Mouse (Mus musculus): ENCODE measurements around the gene Fzd10.

Fzd10 gene

DNA sequence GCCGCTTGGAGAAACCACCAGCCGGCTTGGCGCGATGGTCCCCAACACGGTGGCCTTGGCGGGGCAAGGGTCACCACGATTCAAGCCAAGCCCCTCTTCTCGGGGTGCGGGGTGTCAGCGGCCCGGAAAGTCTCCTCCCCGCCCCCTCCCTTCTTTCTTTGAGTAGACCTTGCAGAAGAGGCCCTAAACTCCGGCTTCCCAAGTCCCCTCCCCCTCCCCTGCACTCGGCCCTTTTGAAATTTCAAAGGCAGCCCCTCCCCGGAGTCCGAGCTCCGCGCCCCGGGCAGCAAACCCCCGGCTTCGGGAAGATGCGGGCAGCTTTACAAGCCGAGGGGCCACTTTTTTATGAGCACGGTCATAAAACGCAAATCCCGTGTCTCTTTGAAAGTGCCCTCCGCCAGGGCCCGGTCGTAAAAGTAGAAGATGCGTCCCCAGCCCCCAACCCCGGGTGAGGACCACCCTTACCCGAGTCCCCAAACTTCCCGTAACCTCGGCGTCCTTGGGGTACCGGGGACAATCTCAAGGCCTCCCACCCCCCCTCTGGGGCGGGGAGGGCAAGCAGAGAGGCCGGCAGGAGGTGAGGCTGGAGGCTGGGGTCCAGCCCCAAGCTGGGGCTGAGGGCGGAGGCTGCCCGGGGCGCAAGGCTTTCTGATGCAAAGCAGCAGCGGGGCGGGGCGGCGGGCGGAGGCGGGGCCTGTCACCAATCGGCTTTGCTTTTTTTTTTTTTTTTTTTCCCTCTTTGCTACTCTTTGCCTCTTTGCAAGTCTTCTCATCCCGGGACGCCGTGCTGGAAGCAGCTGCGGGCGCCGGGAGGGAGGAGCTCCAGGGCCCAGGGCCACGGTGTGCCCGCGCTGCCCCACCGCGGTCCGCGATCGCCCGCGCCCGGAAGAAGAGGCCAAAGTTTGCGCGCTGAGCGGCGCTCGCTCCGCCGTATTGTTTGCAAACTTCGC is at the start of gene Fzd10:
Gene Fzd10, plus strand, starts transcription at position 773 of the 950 bp plus-strand sequence.
- peak; percentile 27 for DNase-seq

DNA sequence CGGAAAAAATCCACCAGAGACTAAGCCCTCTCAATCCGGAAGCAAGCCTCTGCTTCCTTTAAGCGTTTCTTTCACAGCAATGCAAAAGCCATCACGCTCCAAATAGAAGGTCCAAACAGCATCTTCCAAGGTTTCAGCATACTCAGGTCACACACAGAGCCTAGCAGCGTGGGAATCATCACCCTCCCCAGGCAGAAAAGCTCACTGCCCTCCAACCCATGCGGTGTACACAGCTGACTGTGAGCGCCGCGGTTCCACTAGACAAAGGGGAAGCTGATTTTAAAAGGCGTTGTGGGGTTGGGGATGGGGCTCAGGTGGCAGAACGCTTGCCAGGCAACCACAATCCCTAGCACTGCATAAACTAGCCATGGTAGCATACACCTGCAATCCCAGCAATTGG is 49.2 kb upstream of the Fzd10 start:
- DNase-seq = no peak

DNA sequence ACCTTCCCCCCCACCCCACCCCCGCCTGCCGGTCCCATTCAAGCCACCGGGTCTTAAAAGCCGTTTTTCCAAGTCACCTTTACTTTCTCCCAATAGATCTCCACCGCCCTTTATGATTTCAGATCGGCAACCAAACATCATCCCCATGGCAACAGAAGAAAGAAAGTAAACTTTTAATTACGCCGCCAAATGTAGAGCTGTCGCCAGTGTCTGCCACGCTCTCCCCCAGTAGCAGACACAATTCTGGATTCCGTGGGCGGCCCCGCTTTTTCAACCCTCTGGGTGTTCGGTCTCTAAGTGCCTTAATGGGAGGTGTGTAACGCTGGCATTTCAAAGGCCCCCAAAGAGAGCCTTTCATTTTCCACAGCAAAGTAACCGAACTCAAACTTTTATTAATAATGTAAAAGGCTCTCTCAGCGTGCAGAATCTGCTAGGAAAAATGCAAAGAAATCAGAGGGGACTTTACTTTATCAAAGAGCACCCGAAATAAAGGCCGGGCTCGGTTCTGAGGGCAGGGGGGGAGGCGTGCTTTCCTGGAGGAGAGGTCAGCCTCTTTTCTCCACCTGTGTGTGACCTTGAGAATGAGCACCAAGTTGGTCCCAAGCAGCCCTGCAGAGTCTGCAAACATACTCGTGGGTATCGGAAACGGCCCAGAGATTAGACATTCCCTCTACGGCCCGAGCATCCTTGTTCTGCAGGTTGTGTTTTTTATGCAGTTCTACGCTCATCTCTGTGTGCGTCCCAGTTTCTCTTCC is 48.3 kb upstream of the Fzd10 start:
- DNase-seq = peak; percentile 39

DNA sequence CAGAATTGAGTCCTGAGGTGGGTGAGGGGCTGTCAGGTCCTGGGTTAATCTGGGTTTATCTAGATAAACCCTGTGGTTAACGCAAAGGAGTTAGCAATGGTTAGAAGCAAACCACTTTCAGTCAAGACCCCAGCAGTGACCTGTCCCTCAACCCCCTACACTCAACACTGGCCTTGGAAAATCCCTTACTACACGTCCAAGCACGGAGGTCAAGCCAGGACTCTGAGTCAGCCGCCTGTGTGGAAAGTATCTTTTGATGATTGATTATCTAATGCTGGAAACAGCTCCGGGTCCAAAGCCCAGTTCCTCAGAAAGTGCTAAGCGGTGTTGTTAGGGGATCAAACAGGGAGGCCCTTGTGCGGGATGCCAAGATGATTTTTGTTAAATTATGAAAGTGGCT is 42.5 kb upstream of the Fzd10 start:
- no peak for DNase-seq

DNA sequence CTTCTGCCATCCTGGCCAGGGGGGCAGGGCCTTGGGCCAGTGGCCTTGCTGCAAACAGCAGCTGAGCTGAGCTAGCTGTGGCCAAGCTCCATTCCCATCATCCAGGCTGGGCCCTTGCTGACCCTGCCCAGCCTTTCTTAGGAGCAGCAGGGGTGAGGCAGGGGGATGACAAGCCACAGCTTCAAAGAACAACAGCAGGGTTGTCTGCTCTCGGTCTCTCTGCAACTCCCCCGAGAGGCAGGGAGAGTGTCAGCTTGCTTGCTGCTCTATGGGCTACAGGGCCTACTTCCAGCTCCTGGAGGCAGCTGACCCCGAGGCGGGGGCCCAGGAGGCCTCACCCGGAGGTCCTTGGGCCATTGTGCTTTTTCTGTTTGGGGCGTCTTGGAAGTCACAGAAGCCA is 33.3 kb upstream of the Fzd10 start:
- DNase-seq = no peak

DNA sequence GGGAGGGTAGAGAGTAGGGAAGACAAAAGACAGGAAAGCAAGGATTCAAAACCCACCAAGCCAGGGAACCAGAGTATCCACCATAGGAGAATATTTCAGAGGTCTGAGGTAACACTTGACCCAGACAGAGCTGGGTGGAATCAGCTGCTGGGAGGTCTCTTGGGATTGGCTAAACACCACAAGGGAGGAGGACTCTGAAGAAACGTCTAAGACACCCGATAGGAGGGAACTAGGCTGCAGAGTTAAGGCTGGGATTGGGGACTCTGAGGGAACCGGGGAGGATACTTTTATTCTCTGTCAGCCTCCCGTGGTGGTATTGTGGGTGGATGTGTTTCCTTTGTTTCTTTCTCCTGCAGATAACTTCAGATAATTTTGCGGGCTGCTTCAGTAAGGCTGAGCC is 31.7 kb upstream of the Fzd10 start:
- no peak for DNase-seq

DNA sequence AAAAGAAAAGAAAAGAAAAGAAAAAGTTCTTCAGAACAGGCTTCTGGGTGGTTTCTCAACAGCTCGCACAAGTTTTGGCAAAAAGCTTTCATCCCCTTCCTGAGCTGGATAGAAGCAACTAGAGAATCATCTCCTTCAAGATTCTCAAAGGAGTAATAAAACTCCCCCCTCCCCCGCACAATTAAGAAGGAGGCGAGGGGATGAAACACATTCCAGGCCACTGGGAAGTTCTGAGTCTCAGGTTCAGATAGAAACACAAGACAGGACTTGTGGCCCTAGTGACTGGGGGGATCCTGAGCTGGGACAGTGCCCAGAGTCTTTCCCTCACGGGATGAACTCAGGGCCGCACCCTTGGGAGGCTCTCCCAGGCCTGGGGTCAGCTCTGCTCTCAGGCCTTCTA is 30.6 kb upstream of the Fzd10 start:
- no peak for DNase-seq

DNA sequence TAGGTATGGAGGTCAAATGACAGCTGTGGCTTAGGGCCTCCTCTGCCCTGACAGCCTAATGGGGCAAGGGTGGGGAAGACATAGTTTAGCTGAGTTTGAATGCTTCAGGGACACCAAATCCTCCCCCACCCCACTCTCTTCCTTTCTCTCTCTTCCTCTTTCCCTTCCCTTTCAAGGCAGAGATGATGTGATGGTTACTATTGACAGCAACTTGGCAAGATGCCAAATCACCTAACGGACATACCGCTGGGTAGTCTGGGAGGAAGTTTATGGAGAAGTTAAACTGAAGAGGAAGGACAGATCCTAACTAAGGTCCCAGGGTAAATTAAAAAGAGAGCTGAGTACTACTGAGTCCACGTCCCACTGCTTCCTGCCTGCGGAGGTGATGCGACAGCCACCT is 29.8 kb upstream of the Fzd10 start:
- no peak for DNase-seq

DNA sequence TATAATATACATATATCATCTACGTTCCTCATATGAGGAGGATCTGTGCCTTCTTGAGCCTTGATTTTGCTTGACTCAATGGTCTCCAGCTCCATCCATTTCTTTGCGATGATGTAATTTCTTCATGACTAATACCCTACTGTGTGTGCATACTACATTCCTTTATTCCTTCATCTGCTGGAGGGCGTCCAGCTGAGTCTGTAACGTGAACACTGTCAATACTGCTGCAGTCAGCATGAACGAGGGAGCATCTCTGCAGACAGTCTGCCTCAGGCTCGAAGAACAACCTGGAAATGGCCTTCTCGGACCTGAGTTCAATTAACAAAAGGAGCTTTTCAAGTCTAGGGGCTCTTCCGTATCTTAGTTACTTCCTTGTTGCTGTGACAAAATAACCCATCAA is 28.9 kb upstream of the Fzd10 start:
- no peak for DNase-seq

DNA sequence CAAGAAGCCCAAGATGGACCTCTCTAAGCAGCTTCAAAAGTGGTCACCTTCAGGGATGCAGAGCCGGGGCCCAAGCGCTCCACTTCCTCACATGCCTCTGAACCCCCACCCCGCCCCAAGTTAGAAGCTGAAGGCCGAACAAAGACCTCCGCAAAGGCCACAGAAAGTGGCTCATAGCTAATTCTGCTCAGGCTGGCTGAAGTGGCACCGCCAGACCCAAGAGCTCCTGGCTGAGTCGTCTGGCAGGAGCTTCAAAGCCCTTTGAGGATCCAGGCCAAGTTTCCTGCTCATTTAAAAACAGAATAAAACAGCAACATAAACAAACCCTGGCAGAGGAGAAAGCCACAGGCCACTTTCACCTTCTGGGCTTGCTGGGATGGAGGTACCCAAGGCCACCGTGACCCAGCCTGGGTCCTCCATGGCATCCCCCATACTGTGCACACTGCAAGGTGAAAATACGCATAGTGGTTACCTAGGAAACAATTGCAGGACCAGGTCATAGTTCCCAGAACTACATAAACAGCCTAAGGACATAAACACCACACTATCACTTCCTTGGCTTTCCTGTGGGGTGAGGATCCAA is 24.6 kb upstream of the Fzd10 start:
- peak; percentile 38 for DNase-seq

DNA sequence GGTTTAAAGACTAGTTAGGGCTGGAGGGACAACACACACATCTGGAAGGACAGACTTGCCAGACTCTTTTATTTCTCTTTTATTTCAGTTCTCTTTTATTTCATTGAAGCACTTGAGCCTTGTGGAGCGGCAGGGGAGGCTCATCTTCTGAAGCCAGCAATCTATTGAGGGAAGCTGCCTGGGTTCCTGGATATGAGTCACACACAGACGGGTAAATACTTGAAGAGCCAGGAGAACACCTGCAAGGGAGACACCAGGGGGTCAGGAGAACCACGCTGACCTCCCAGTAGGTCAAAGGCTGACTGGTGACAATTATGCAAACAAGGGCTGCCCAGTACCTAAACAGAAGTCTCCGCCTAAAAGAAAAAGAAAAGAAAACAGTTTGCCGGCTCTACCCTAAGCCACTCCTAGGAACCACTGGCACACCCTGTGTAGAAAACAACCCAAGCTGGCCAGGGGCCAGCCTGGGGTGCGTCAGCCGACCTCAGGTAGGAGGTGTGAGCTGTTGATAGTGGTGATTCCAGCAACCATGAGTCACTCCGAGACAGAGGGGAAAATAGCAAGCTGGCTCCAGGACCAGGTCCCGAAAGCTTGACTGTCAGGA is 21.5 kb upstream of the Fzd10 start:
- peak; percentile 1 for DNase-seq

DNA sequence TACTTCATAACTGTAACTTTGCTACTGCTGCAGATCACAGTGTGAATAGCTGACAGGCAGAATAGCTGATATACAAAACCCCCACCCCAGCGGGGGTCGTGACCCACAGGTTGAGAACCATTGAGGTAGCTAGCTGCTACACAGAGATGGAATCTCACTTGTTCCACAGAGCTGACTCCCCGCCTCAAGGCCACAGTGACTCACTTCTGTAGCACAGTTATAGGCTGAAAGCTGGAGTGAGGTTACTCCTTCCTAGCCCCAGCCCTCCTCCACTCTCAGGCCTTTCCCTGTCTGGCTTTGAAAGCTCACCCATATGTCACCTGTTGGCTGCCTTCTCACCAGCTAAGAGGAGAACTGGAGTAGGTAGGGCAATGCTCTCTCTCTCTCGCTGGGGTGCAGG is 19.7 kb upstream of the Fzd10 start:
- no peak for DNase-seq

DNA sequence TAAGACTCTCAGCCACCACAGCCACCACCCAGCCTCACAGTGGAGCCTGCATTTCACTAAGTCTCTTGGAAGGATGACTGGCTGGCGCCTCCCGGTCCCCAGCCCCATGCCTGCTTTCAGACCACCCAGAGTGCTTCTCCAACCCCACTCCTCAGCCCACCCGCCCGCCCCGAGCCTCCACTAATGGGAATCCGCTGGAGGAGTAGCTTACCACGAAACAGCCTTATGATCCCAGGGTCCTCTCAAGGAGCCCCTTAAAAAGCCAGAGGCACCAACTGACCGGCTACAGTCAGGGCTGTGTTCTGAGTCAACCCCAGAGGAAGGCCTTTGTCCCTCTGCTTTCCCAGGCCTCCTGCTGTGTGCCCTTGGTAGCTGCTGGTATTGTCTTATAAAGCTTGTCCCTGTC is 19.1 kb upstream of the Fzd10 start:
- DNase-seq = no peak

DNA sequence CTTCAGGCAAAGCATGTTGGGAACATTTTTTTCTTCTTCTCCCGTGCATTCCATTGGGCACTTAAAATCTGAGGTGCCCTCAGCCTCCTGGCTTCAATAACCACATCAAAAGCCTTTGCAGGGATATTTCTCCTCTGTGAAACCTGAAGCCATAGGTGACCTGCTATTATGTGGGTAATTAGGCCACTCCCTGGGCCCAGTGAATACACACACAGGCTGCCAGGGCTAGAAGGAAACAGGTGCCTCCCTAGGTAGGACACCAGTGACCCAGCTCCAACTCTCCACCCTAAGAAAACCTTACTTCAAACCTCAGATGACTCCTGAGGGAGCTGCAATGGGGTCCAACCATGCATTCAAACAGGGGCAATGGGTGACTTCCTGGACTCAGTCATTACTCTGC is 11.4 kb upstream of the Fzd10 start:
- DNase-seq = no peak

DNA sequence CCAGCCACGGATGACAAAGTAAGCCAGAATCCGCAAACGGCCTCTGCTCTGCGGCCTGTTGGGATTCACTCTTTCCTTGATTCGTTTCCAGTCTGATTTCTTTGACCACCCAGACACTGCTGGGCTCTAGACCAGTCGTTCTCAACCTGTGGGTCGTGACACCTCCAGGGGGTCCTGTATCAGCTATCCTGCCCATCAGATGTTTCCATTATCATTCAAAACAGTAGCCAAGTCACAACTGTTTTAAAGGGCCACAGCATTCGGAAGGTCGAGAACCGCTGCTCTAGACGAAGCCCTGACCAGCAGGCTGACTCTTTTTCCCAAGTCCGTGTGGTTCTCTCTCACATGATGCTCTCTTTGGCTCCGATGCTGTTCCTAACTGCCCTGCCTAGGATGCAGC is 7.2 kb upstream of the Fzd10 start:
- no peak for DNase-seq

DNA sequence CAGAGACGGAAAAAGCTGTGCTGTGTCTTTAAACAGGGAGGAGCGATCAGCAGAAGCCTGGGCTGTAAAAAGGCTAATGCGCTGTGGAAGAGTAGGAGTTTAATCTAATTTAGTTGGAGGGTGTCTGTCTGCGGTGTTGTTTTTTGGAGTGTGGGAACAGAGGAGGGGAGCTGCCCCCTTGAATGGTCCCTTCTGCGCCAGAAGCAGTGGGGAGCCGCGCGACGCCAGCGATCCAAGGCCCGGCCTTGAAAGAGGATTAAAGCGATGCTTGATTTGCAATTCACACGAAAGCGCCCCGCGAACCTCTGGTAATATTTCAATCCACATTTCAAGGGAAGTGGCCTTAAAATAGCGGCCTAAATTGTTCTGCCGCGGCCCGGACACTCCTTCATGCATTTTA is 3.8 kb upstream of the Fzd10 start:
- no peak for DNase-seq

DNA sequence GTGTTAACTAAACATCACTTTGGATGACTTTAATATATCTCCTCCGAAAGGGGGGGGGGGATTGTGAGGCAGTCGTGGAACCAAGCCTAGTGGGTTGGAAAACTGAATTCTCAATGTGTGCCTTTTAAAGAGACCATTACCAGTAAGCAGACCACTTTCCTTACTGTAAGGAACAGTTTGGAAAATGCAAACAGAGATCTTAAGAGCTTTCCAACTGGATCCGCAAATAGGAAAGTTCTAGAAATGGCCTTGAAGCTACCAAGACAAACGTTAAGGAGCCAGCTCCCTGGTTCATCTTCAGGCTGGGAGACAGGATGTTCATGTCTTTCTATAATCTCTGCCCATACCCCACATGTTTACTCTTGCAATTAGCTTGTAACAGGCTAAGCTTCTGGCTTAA is 3.3 kb upstream of the Fzd10 start:
- DNase-seq = no peak

DNA sequence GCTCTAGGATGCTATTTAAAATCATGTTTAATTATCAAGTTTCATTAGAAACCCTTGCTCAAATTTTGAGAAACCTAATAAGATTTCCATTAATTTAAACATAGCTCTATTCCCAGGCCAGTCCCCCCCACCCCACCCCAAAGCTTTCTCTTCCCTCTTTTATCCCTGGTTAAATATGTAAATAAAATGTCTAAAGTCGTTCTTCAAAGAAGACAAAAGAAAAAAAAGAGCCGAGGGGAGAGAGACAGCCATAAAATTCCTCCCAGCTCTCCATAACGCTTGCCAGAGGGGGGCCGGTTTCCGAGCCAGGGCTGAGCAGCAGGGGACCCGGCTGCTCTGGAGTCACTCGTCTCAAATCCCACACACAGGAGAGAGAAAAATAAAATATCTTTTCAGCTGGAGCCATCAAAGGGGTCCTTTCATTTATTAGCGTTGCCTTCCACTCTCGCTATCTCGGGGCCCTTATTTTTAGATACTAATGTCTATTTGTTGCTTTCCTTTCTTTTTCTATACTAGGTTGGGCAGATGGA is 2.4 kb upstream of the Fzd10 start:
- DNase-seq = no peak

DNA sequence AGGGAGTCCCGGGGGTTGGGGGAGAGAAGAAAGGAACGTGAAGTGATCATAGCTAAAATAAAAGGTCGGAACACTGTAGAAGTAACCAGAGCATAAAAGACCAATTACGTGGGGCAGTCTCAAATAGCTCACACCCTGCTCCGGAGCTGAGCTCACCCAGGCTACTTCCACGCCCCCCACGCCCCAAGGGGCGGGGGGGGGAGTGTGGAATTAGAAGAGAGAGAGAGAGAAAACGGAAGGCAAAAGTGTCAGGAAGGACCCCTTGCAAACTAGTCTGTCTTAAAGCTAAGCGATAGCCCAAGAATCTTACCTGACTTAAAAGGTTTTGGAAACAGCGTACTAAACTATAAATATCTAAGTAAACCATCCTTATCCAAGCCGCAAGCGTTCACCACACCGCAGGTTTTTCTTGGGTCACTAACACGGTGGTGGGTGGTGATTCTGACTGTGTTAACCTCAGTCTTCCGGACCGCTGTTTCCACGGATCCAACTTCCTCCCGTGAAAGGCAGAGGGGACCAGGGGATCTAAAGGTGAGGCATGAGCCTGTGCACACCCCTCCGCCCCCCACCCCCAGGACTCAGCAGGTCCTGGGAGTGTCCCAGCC is 1.8 kb upstream of the Fzd10 start:
- no peak for DNase-seq

DNA sequence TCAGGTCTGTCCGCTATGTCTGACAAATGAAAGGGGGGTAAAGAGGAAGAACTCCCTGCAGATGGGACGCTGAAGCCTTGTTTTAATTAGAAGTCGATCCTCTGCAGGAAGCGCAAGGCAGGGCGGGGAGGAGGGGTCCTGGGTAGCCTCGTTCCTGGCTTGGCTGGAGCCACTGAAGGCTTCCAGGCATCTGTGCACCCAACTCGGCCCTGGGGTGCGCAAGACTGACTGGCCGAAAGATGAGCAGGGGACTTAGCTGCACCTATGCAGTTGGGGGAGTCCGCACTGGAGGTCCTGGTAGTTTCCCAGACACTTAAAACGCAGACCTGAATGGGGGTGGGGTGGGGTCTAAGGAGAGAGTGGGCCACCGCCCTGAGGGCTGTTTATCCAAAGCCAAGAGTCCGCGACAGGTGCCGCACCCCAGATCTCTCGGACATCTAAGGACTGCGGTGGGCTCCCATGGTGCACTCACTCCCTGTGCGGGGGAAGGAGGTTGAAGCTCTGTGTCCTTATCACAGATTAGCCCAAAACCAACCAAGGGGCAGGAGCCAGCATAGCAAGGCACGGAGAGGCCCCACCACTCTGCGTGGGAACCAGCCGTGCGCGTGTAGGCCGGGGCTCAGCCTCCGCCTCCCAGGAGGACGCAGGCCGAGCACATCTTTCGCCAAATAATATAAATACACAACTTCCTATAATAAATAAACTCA is 1.1 kb upstream of the Fzd10 start:
- no peak for DNase-seq

DNA sequence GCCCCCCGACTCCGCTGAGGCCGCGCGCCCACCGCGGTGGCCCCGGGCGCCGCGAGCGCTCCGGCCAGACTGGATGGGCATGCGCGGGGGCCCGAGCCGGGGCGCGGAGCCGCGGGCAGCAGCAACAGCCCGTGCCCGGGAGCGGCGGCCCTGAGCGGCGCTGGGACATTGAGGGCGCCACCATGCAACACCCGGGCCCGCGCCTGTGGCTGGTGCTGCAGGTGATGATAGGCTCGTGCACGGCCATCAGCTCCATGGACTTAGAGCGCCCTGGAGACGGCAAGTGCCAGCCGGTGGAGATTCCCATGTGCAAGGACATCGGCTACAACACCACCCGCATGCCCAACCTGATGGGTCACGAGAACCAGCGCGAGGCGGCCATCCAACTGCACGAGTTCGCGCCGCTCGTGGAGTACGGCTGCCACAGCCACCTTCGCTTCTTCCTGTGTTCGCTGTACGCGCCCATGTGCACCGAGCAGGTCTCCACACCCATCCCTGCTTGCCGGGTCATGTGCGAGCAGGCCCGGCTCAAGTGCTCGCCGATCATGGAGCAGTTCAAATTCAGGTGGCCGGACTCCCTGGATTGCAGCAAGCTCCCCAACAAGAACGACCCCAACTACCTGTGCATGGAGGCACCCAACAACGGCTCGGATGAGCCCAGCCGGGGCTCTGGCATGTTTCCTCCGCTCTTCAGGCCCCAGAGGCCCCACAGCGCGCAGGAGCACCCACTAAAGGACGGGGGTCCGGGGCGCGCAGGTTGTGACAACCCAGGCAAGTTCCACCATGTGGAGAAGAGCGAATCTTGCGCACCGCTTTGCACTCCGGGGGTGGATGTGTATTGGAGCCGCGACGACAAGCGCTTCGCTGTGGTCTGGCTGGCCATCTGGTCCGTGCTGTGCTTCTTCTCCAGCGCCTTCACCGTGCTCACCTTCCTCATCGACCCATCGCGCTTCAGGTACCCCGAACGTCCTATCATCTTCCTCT is 684 bp downstream of the Fzd10 start:
- no peak for DNase-seq

Measured in right cerebral cortex, adult 18-20 months (tissue).